Mouse (Mus musculus) 3134 (cell line): Measurements from ENCODE around the gene Cdc42ep5.

Experiments used
- DNase-seq: peaks from one replicate; pipeline ENCODE4 v3.0.0-alpha.2; 2011; ENCODE audit warnings: low spot score; ENCODE audit not compliant: insufficient read length; ENCODE audit errors: extremely low read depth

Gene Cdc42ep5

GRCm38 (mm10) chr7:4146241-4147180 lies 18.1 kb downstream of the Cdc42ep5 start:
- no peak for DNase-seq

DNA sequence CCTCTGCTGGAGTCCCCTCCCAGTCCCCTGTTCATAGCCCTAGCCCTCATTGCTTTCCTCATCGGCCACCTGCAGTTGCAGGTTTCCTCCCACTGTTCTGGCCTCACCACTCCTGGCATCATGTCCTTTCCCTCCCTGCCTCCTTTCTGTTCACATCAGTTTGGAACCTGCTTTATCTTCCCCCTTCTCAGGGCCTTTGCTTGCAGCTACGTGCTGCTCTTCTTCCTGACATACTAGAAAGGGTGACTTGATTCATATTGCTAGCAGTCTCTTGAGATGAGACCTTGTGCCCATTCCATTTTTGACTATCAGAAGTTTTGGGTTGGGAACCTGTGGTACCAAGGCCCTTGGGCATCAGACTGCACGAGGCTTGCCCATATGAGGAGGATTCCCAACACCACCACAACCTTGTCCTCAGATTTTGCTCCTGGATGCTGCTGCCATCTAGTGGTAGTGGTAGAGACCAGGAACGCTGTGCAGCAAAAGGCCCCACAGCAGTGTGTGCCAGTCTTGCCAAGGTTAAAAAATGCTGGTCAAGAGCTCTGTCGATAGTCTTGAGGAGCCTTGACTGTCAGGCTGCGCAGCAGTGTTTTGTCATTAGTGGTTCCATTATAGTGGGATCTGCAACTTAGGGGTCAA lies 19.0 kb downstream of the Cdc42ep5 start:
- DNase-seq, result no peak

- no peak for DNase-seq
Measured at GRCm38 (mm10) chr7:4144766-4145551, 19.7 kb downstream of the Cdc42ep5 start.

DNA sequence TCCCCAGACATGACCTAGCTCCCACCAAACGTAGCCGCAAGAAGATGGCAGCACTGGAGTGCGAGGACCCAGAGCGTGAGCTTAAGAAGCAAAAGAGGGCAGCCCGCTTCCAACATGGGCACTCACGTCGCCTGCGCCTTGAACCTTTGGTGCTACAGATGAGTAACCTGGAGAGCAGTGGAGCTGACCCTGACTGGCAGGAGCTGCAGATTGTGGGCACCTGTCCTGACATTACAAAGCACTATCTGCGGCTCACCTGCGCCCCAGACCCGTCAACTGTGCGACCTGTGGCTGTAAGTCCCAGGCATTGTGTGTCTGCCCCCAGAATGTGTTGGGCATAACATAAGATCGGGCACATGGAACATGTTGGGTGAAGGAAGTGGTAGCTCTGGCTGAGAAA lies 20.6 kb downstream of the Cdc42ep5 start:
- no peak for DNase-seq

DNA sequence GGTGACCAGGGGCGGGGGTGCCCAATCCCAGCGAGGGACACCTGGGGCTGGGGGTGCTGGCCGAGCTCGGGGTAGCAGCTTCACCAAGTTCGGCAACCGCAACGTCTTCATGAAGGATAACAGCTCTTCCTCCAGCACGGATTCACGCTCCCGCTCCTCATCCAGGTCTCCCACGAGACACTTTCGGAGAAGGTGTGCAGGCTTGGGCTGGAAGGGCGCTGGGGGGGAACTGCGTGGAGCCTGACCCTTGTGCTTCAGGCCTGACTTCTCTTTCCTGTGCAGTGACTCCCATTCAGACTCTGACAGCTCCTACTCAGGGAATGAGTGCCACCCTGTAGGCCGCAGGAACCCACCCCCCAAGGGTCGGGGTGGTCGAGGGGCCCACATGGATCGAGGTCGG lies 21.2 kb downstream of the Cdc42ep5 start:
- DNase-seq, result no peak

- no peak for DNase-seq
Measured at GRCm38 (mm10) chr7:4142796-4143445, 21.7 kb downstream of the Cdc42ep5 start.

DNA sequence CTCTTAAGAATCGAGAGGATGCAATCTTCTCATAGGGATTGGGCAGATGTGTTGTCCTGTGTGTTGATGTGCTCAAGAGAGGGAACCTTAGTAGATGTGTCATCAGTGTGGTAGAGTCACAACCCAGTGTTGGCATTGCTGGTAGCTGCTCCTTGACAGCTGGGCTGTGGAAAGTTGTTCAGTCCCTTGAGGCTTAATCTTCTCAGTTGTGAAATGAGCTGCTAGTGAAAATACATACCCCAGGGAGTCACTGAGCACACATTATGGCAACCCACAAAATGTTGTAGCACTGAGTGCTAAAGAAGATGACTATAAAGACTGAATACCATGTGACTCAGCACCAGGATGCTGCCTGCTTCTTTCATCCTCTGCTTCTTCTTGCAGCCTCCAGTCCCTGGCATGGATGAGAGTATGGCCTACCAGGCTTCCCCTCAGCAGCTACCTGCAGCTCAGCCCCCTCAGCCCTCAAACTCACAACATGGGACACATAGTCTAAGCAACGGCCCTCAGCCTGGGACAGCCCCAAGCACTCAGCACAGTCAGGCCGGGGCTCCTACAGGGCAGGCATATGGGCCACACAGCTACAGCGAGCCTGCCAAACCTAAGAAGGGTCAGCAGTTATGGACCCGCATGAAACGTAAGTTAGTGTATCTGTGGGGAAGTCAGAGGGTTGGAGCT lies 22.9 kb downstream of the Cdc42ep5 start:
- no peak for DNase-seq

GRCm38 (mm10) chr7:4139391-4139790 lies 25.3 kb downstream of the Cdc42ep5 start:
- no peak for DNase-seq

GRCm38 (mm10) chr7:4138671-4139070 lies 26.0 kb downstream of the Cdc42ep5 start:
- no peak for DNase-seq

DNA sequence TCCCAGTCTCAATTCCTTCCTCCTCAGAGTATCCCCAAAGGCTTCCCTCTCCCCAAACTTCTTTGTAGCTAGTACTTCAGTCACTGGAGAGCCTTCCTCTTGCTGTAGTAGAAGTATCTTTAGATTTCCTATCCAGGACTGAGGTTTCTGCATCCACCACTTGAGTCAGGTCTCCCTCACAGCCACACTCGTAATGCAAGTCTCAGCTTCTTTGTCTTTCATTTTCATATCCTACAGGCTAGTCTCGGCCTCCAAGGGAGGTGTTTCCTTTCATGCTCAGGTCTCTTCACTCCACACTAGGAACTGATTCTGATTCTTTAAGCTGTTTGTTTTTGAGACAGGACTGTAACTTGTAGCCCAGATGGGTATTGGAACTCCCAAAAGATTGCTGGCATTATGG lies 26.5 kb downstream of the Cdc42ep5 start:
- DNase-seq, result no peak

DNA sequence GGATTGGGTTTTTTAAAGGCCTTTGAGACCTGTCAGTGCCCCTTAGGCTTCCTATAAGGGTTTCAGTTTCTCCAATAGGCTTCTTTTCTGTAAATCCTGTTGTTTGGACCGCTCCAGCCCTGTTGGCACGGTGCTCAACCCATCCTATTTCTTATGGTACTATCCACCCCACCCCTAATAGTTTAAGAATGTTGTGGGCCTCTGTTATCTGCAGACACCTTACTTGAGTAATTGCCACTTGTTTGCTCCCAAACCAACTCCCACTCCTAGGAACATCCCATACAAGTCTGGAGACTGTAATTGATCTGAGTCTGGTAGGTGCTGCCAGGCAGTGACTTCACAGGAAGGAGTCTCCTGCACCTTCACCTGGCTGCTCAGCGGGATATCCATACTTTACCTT lies 26.9 kb downstream of the Cdc42ep5 start:
- DNase-seq, result no peak

DNA sequence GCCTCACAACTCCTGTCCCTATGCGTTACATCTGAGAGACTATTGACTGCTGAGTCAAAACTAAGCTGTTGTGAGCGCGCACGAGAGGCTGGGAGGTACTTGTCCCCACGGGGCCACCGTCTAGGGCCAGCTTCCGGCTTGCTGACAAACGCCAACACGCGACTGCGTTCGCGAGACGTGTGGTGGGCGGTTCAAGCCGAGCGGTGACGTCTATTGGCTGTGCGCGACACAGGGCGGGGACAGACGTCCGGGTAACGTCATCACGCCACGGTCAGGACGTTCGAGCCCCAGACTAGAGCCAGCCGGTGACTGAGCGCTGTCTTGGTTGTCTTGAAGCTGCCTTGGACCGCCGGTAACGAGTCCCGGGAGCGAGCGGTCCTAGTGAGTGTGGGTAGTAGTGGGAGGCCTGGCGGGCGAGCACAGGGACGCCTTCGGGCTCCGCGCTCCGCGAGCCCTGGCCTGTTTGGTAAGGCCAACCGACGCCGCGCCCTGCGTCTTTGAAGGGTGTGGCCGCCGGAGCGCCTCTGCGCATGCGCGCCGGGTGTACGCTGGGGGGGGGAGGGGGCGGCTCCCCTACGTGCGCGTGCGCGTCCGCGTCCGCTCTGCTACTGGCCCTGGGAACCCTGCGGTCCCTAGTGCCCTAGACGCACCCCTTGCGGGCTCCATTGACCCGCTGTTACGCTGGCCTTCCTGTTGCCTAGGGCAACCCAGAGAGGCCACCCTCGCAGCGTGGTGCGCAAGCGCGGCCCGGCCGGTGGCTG lies 27.7 kb downstream of the Cdc42ep5 start, which contains the start of gene Leng8:
Leng8 (plus strand) TSS at position 269 of the 761 bp plus-strand sequence.
- DNase-seq, result peak; percentile 99

DNA sequence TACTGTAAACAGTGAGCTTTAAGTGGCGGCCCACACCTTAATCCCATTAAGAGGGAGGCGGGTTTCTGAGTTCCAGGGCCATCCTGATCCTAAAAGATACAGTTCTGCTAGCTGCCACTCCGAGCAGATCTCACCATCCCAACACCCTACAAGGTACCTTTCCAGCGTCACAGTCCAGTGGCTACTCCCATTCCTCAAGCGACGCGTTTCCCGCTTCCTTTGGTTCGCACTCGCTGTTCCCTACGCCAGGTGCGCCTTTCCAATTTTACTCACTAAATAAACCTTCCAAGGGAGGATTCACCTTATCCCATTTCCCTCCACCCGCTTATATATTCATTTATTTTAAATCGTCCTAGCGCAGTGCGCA lies 28.3 kb downstream of the Cdc42ep5 start:
- no peak for DNase-seq

DNA sequence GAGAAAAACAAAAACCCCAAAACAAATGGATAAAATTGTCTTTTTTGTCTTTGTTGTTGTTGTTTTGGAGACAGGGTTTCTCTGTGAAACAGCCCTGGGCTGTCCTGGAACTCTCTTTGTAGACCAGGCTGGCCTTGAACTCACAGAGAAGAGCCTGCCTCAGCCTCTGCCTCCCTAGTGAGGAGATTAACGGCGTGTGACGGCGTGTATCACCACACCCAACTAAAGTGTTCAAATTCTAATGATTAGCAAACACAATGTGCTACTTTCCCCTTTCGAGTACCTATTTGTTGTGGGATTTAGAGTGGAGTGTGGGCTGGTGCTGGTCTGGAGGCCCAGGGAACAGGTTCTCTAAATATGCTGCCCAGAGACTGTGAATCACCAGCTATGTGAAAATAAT lies 29.7 kb downstream of the Cdc42ep5 start:
- no peak for DNase-seq

DNA sequence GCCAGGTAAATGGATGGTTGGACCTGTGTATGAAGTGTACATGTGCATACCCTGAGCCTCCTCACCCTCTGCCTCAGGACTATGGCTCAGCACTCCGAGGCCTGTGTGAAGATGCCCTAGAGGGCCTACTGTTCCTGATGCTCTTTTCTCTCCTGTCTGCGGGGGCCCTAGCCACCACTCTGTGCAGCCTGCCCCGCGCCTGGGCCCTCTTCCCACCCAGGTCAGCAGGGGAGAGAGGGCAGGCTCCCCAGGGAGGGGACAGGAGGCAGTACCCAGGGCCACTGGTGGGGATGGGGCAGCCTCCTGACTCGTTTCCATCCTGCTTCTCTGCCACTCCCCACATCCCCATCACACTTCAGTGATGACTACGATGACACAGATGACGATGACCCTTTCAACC lies 31.7 kb downstream of the Cdc42ep5 start:
- no peak for DNase-seq

- no peak for DNase-seq
Measured at GRCm38 (mm10) chr7:4132581-4132980, 32.1 kb downstream of the Cdc42ep5 start.

DNA sequence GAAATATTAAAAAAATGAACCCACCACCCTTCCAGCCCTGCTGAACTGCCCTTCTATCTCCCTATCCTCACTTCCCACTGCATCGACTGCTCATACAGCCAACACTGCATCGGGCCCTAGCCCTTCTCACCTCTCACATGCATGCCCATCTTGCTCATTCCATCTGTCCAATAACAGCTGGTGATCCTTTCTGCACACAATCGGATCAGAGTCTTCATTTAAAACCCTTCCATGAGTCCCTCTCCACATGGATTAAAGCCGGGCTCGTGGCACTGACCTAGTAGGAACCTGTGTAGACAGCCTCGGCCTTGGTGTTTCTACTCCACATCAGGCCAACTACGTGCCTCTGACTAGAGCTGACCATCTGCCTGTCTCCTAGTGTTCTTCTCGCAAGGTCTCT lies 32.7 kb downstream of the Cdc42ep5 start:
- DNase-seq, result no peak

DNA sequence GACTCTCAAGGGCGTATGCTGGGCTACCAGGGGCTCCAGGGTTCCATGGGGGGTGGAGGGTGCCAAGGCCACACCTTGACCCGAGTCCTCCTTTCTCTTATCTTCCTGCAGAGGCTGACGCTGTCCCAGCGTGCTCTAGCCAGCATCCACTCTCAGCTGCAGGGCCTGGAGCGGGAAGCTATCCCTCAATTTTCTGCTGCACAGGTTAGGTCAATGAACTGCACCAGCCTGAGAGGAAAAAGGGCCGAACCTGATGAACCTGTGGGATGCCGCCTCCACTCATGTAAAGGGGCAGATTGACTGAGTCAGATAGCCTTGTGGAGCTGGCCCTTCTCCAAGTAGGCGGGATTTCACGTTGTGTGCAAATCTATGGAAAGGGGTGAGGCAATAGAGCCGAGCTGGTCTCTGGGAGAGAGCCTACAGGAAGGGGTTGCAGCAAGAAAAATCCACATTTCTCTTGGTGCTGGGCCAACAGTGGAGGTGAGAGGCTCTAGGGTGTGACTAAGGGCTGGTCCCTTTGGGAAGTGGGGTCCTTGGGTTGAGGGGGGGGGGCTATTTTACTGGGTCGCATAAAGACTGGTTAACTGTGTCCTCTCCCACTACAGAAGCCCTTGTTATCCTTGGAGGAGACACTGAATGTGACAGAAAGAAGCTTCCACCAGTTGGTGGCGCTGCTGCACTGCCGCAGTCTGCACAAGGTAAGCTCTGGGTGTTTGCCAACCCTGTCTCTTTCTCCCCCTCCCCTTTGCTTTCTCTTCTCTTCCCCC lies 33.8 kb downstream of the Cdc42ep5 start:
- DNase-seq, result no peak

- no peak for DNase-seq
Measured at GRCm38 (mm10) chr7:4128860-4129259, 35.8 kb downstream of the Cdc42ep5 start.
